In the genomic region with DNA sequence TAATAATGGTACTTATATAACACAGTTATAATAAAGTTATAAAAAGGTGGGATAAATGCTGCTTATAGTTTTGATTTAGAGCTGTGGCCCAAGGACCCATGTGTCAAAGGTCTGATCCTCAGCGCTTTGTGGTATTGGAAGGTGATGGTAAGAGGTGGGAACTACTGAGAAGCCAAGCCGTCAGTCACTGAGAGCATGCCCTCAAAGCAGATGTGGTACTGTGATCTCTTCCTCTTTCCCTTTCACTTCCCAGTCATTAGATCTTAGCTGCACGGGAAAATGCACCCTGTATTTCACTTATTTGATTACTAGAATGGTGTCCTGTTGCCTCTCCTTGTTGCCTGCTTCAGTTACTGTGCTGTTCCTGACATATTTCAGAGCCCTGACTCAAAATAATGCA, we compare ENCODE assay signal across 30 mouse cellular contexts. TPM values are rescaled to one million over a fixed set of nuclear protein-coding genes. Genes with fewer than 3 reads are reported as not detected.
A peak's percentile ranks its signal among the peaks of the same experiment; 100 is the strongest.
DNase-seq lines count a peak whose midpoint lies in the region; ATAC-seq lines count a peak whose summit lies in the region.
"Had no signal": no experiment of that assay in that cellular context is flagged by ENCODE, and none has a peak within 500 bp of the region (broad histone marks: within the 10 kb centered on the region; RNA-seq: fewer than 3 reads in every experiment).

No protein-coding gene starts in this region.

- no peak overlapping the region for H3K9ac ChIP-seq in intestine, embryonic 16.5 days (ENCODE audit: low read depth, low read length)
- H3K9ac ChIP-seq: embryonic facial prominence, embryonic 13.5 days; forebrain, embryonic 12.5 days; forebrain, embryonic 15.5 days; heart, embryonic 12.5 days; heart, embryonic 15.5 days; hindbrain, embryonic 14.5 days had no signal

- H3K27ac ChIP-seq in intestine, embryonic 16.5 days (ENCODE audit: low read length), result no peak overlapping the region
- H3K27ac ChIP-seq: embryonic facial prominence, embryonic 10.5 days; embryonic facial prominence, embryonic 13.5 days; forebrain, embryonic 12.5 days; forebrain, embryonic 15.5 days; heart, embryonic 15.5 days; hindbrain, embryonic 14.5 days; hindbrain, postnatal 0 days had no signal

- H3K27me3 ChIP-seq in intestine, embryonic 16.5 days (replicated peaks; ENCODE audit: control insufficient read depth, insufficient read depth, low read length), result no peaks in the 10 kb centered on the region
- H3K27me3 ChIP-seq: embryonic facial prominence, embryonic 13.5 days; forebrain, embryonic 12.5 days; forebrain, embryonic 15.5 days; heart, embryonic 12.5 days; heart, embryonic 15.5 days had no signal

- H3K4me1 ChIP-seq in intestine, embryonic 16.5 days (ENCODE audit: control insufficient read depth, insufficient read depth, low read length), result no peaks in the 10 kb centered on the region
- H3K4me1 ChIP-seq: embryonic facial prominence, embryonic 13.5 days; heart, embryonic 12.5 days; heart, embryonic 15.5 days had no signal

- 66% methylated on average over 3 of the region's 3 CpGs for WGBS in intestine, embryonic 16.5 days

- peak; percentile 96 for ATAC-seq in granulocyte monocyte progenitor cell, adult 5-6 weeks (replicated peaks; ENCODE audit: poor library complexity, severe bottlenecking)
- ATAC-seq in monocyte, adult 5-6 weeks (replicated peaks; ENCODE audit: insufficient number of reproducible peaks, low FRiP score, low TSS enrichment, poor library complexity, severe bottlenecking), result peak; percentile 84
- ATAC-seq in intestine, embryonic 16.5 days, result no peak
- ATAC-seq: forebrain, embryonic 15.5 days; hindbrain, postnatal 0 days; inflammation-experienced regulatory T-cells, adult 6 months had no signal

- no peak overlapping the region for H3K4me2 ChIP-seq in intestine, embryonic 16.5 days (ENCODE audit: low read depth, low read length)
- H3K4me2 ChIP-seq: embryonic facial prominence, embryonic 13.5 days; forebrain, embryonic 12.5 days; forebrain, embryonic 15.5 days; heart, embryonic 12.5 days; heart, embryonic 15.5 days; hindbrain, embryonic 14.5 days had no signal

- H3K36me3 ChIP-seq in intestine, embryonic 16.5 days (ENCODE audit: control insufficient read depth, insufficient read depth, low read length), result no peaks in the 10 kb centered on the region
- H3K36me3 ChIP-seq: embryonic facial prominence, embryonic 10.5 days; embryonic facial prominence, embryonic 13.5 days; forebrain, embryonic 12.5 days; forebrain, embryonic 15.5 days; heart, embryonic 12.5 days; heart, embryonic 15.5 days had no signal

- no peak overlapping the region for H3K4me3 ChIP-seq in intestine, embryonic 16.5 days (ENCODE audit: low read length)
- H3K4me3 ChIP-seq: embryonic facial prominence, embryonic 10.5 days; embryonic facial prominence, embryonic 13.5 days; erythroblast, embryonic 14.5 days; forebrain, embryonic 12.5 days; forebrain, embryonic 15.5 days; heart, embryonic 12.5 days; heart, embryonic 15.5 days had no signal

- no peaks in the 10 kb centered on the region for H3K9me3 ChIP-seq in intestine, embryonic 16.5 days (ENCODE audit: control insufficient read depth, low read length)
- H3K9me3 ChIP-seq: embryonic facial prominence, embryonic 10.5 days; embryonic facial prominence, embryonic 13.5 days; forebrain, embryonic 12.5 days; forebrain, embryonic 15.5 days; heart, embryonic 15.5 days had no signal

- intact Hi-C loops in heart, postnatal 36 days (cut with DNase I), result no loop called here

- peak; percentile 1 for DNase-seq in heart, adult 8-10 months (ENCODE audit: low spot score)
- no peak for DNase-seq in heart, postnatal 36 days
- no peak for DNase-seq in urinary bladder, adult 2 months (ENCODE audit: low spot score)
- DNase-seq: adrenal gland, adult 2 months; adrenal gland, postnatal 14 days; B cell, adult 2 months; cerebellum, adult 11 months; cerebellum, adult 2 months; cerebellum, adult 9-11 months; cerebellum, postnatal 25 days; embryo, embryonic 11 days; gastrocnemius, postnatal 10 days; gastrocnemius, postnatal 36 days; heart, adult 11 months; heart, postnatal 10 days; heart, postnatal 4 days had no signal

RNA-seq across cellular contexts. Expression of a gene that starts 59.9 kb away (rescaled TPM):
- under 1 TPM; 0.37 to 0.47 (median 0.39) TPM for total RNA-seq in heart, adult 8-10 months (2022)
- total RNA-seq in heart, postnatal 36 days (2021), result under 1 TPM; 0.42 to 0.49 TPM
- total RNA-seq in granulocyte monocyte progenitor cell, adult 5-6 weeks (2014; fragmentation: Nextera tagmentation), result not detected in 2 replicates
- not detected in 2 replicates for total RNA-seq in granulocyte monocyte progenitor cell, adult 5-6 weeks (2017)
- not detected in 3 replicates for total RNA-seq in monocyte, adult 5-6 weeks (2017)
- polyA plus RNA-seq in intestine, embryonic 16.5 days (2015; fragmentation: Nextera tagmentation; extraction: Ambion mirVana), result 0.09 TPM in 1 of 2 replicates, not detected in the other
- 0.09 and 0.17 TPM in 2 replicates for polyA plus RNA-seq in urinary bladder, adult 2 months (2012; rRNA removed)
- total RNA-seq: adrenal gland, adult 2 months; MEL had no signal
- polyA plus RNA-seq: erythroblast, embryonic 14.5 days; inflammation-experienced regulatory T-cells, adult 6 months had no signal
